Mouse (Mus musculus) mouse trophoblast stem cell (cell line): ENCODE data around the gene Prr13.

Source experiments
- in situ Hi-C, 2 experiments: fragments of 300-500 bp; cut with MseI, MboI; formaldehyde crosslinking; loops; 2 replicates in 1 of 2; 3 replicates in 1 of 2; pipeline ENCODE4 v1.15.1; 2025

The Prr13 gene

DNA sequence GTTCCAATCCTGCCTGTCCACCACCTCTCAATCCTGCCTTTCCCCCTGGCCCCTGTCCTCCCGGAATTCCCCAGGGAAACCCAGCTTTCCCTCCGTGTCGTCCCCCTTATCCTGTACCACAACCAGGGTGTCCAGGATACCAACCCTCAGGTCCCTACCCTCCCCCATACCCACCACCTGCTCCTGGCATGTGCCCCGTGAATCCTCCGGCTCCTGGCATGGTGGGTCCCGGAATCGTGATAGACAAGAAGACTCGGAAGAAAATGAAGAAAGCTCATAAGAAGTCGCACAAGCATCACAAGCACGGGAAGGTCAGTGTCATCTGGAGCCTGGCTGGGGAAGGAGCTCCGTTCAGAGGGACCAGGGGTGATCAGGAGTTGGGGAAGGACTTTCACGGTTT lies 1.6 kb downstream of the Prr13 start:
- in situ Hi-C loops: no loop called here

DNA sequence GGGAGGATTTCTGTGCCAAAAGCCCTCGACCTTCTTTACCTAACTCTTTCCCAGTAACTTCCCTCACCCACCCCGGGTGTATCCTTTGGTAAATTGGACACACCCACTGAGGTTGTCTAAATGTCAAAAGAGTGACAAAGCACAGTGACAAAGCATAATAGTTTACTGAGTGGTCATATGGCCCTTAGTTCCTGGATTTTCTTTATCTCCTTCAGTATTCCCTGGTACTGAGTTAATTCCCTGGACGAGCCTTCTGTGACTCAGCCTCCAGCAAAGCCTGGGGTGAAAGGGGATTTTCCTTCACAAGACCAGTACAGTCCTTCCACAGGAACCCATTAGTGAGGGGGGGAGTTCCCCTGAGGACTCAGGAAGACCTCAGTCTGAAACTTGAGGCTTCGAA lies 2.1 kb downstream of the Prr13 start:
- in situ Hi-C loops: no loop called here

DNA sequence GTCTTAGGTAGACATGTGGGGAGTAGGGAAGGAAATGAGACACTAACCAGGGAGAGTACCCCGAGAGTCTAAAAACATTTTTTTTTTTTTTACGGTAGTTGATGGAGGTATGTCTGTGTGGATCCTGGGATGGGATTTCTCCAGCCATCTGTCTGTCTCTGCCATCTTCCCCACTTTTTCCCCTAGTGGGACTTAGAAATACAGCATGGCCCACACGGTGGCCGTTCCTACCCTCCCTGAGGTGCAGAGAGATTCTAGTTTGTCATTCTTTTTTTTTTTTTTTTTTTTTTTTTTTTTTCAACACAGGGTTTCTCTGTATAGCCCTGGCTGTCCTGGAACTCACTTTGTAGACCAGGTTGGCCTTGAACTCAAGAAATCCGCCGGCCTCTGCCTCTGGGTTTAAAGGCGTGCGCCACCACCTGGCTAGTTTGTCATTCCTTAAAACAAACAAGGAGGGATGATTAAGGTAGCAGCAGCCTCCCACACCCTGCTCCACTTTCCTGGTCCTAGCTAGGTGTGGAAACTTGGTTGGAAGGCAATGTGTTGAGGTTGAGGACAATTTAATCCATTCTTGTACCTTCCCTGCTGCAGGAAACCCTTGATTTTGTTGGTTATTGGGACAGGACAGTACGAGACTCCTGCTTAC lies 2.7 kb downstream of the Prr13 start:
- in situ Hi-C loops: no loop called here

GRCm38 (mm10) chr15:102463666-102464065 lies 4.8 kb downstream of the Prr13 start:
- in situ Hi-C loops: no loop called here

DNA sequence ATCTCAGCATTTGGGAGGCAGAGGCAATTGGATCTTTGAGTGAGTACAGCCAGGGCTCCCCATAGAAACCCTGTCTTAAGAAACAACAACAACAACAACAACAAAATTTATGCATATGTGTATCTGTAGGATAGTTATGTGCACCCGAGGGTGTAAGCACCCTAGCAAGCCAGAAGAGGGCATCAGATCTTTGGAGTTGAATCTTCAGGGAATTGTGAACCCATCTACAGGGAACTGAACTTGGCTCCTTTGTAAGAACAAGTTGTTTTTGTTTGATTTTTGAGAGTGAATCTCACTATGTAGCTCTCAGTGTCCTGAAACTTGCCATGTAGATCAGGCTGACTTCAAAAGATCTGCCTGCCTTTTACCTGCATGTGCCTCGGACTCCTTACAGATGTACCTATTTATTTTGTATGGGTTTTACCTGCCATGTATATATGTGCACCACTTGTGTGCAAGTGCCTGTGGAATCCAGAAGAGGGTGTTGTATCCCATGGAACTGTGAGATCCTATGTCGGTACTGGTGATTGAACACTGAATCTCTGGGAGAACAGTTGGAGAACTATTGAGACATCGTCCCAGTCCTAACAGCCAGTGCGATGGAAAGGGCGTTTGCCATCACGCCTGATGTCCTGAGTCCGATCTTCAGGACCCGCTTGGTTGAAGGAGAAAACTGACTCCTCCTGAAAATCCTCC lies 10.0 kb downstream of the Prr13 start:
- in situ Hi-C loops: no loop called here

- in situ Hi-C loops: no loop called here
Measured at GRCm38 (mm10) chr15:102470183-102470604, 11.4 kb downstream of the Prr13 start, which contains the start of gene Pcbp2. Gene Pcbp2 (plus strand): TSS chr15:102470539.

DNA sequence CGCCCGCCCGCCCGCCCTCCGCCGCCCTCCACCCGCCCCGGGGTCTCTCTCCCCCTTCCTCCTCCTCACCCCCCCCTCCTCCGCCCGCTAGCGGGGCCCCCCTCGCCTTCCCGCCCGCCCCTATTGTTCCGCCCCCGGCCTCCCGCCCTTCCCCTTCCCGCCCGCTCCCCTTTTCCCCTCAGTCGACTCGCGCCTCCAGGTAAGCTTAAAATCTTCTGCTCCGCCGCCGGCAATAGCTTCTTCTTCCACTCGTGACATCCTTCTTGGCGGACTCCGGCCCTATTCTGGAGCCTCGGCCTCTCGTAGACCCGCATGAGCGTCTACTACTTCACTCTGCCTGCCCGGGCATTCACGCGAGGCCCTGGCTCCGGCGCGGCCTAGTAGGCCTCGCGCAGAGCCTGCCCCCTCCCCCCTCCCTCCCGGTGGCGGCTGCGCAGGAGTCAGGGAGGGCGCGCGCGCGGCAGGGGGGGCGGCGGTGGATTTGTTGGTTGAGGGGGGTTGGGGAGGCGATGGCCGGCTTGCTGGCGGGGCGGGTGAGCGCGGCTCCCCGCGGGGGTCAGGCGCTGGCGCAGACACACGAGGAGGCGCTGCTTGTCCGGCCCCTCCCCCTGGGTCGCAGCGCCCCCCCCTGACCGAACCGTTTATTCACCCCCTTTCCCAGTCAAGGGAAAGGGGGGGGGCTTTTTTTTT lies 11.9 kb downstream of the Prr13 start:
- in situ Hi-C loops: no loop called here

- in situ Hi-C loops: no loop called here
Measured at GRCm38 (mm10) chr15:102471295-102471645, 12.4 kb downstream of the Prr13 start.

GRCm38 (mm10) chr15:102471727-102472126 lies 12.9 kb downstream of the Prr13 start:
- in situ Hi-C loops: no loop called here

- in situ Hi-C loops: no loop called here
Measured at GRCm38 (mm10) chr15:102473246-102473645, 14.4 kb downstream of the Prr13 start.

GRCm38 (mm10) chr15:102474520-102474919 lies 15.7 kb downstream of the Prr13 start:
- in situ Hi-C loops: no loop called here

GRCm38 (mm10) chr15:102483136-102483535 lies 24.3 kb downstream of the Prr13 start:
- in situ Hi-C loops: no loop called here

- in situ Hi-C loops: no loop called here
Measured at GRCm38 (mm10) chr15:102485853-102486252, 27.0 kb downstream of the Prr13 start.

- in situ Hi-C loops: no loop called here
Measured at GRCm38 (mm10) chr15:102487664-102488063, 28.8 kb downstream of the Prr13 start.

DNA sequence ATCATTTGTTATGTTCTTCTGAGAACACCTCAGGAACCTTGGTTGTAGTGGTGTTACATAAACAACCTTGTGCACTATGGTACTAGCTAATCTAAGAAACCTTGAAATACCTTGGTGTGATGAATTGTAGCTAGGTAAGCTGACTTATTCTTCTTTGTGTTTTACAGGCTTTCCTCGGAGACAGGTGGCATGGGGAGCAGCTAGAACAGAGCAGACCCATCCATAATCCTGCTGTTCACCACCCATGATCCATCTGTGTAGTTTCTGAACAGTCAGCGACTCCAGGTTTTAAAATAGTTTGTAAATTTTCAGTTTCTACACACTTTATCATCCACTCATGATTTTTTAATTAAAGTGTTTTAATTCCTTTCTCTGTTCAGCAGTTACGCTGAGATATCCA lies 39.5 kb downstream of the Prr13 start:
- in situ Hi-C loops: no loop called here

GRCm38 (mm10) chr15:102499370-102499769 lies 40.5 kb downstream of the Prr13 start:
- in situ Hi-C loops: no loop called here

GRCm38 (mm10) chr15:102499851-102500250 lies 41.0 kb downstream of the Prr13 start:
- in situ Hi-C loops: no loop called here

DNA sequence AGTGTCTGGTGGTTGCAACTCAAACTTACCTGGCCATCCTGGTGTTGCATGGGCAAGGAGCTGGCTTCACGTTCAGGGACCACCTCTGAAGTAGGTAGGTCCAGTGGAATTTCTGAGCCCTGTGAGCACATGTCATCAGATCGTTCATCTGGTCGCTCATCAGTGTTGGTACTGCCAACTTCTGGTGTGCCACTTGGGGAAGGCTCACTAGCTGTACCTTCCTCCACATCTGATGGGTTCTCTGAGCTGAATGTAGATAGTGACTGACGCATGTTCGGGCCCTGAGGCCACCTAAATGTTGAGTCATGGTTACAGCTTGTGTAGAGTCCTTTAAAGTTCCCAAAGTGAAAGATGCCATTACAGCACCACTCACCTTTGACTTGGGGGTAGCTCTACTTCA lies 41.7 kb downstream of the Prr13 start:
- in situ Hi-C loops: no loop called here

GRCm38 (mm10) chr15:102501084-102501814 lies 42.4 kb downstream of the Prr13 start:
- in situ Hi-C loops: no loop called here

DNA sequence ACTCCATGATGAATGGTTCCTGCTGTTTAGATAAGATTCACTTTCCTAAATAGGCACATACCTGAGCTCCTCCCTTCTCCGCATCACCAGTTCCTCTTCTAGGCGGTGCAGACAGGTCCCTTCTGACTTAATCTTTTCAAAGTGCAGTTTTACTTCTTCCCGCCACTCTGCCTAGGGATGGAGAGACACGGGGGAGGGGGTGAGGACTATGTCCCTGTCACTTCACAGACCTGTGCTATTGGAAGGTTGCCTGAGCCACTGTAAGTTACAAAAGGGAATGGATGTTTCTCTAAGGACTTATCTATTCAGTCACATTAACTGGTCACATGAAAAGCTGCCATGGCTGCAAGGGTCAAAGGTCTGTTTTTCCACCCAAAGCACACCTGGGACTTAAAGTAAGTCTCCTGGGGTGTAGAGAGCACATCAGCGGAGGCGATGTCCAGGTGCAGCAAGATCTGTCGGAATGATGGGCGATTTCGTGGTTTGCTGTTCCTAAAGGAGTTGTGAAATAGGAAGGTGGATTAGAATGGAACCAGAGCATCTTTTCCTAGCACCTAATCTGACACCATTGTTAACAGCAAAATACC lies 43.5 kb downstream of the Prr13 start:
- in situ Hi-C loops: no loop called here

DNA sequence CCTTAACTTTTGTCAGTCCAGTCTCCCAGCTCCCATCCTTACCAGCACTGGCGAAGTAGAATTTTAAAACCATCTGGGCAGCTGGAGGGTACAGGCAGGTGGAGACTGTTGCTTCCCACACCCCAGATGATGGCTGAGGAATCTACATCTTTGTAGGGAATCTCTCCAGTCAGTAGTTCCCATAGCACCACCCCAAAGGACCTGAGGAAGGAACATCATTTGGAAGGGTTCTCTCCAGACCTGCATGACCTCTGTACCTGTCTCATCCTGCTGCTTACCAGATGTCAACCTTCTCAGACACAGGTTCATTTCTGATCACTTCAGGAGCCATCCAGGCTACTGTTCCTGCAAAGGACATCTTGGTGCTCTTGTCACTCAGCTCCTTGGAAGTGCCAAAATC lies 44.6 kb downstream of the Prr13 start, which contains the start of gene Gm10337:
TSS of gene Gm10337 (plus strand) at position 276 of the 400 bp plus-strand sequence.
- in situ Hi-C loops: no loop called here
